Mouse (Mus musculus) liver, embryonic 14.5 days (tissue): Measurements from ENCODE around the gene Mctp1. TPM values are rescaled to one million over a fixed set of nuclear protein-coding genes. Genes with fewer than 3 reads are reported as not detected.
A peak's percentile ranks its signal among the peaks of the same experiment; 100 is the strongest.

ENCODE experiments used
- ATAC-seq: fragments of 200-750 bp; cut with Nextera tagmentation; 2 replicates; pipeline ENCODE4 v1.8.0; 2017; ENCODE audit warnings: moderate number of reproducible peaks, mild to moderate bottlenecking, moderate library complexity; ENCODE audit not compliant: insufficient read depth
- DNase-seq, 3 experiments: peaks; one replicate each; pipeline ENCODE4 v3.0.0-alpha.2; 2012 to 2013; ENCODE audit warnings: low read depth in 3 of 3, low spot score in 3 of 3
- H3K27ac ChIP-seq: fragments of 300-500 bp; sonication (generic); 2 replicates; pipeline ENCODE4 v1.5.1; 2014; ENCODE audit warnings: moderate library complexity, mild to moderate bottlenecking, control low read depth, inconsistent platforms
- H3K27me3 ChIP-seq: fragments of 300-500 bp; sonication (generic); 2 replicates; pipeline ENCODE4 v1.6.1; 2014; ENCODE audit warnings: mild to moderate bottlenecking, low read length, moderate library complexity; ENCODE audit not compliant: control insufficient read depth, insufficient read depth
- H3K36me3 ChIP-seq: fragments of 300-500 bp; sonication (generic); replicated peaks from 2 replicates; pipeline ENCODE4 v1.6.1; 2014; ENCODE audit warnings: low read depth; ENCODE audit not compliant: control insufficient read depth, insufficient read depth
- H3K4me1 ChIP-seq, 2 experiments: fragments of 200-500 bp in 1 of 2; fragments of 300-500 bp in 1 of 2; sonication (generic) in 1 of 2; replicated peaks; 2 replicates each; pipeline ENCODE4 v1.6.1; 2012 to 2014; ENCODE audit warnings: antibody characterized with exemption in 1 of 2, inconsistent platforms in 1 of 2, low read length in 1 of 2; ENCODE audit not compliant: control insufficient read depth in 2 of 2, insufficient read depth in 2 of 2
- H3K4me2 ChIP-seq: fragments of 300-500 bp; sonication (generic); 2 replicates; pipeline ENCODE4 v1.6.1; 2014; ENCODE audit warnings: low read depth, mild to moderate bottlenecking, control low read depth, moderate library complexity
- H3K4me3 ChIP-seq, 2 experiments: fragments of 200-500 bp in 1 of 2; fragments of 300-500 bp in 1 of 2; sonication (generic) in 1 of 2; 2 replicates each; pipeline ENCODE4 v1.5.1; 2012 to 2014; ENCODE audit warnings: low read depth in 2 of 2, low read length in 2 of 2, mild to moderate bottlenecking in 2 of 2, control low read depth in 1 of 2, inconsistent platforms in 1 of 2, moderate library complexity in 1 of 2; ENCODE audit not compliant: insufficient read depth in 1 of 2
- H3K9ac ChIP-seq: fragments of 300-500 bp; sonication (generic); replicated peaks from 2 replicates; pipeline ENCODE4 v1.6.1; 2014; ENCODE audit warnings: mild to moderate bottlenecking, control low read depth, moderate library complexity
- H3K9me3 ChIP-seq: fragments of 300-500 bp; sonication (generic); 2 replicates; pipeline ENCODE4 v1.6.1; 2016; ENCODE audit warnings: low read length, mixed read lengths; ENCODE audit not compliant: control insufficient read depth
- CTCF ChIP-seq: IDR thresholded peaks from 2 replicates; pipeline ENCODE4 v1.5.1; 2016; ENCODE audit warnings: antibody characterized with exemption, low read depth, control low read depth
- EP300 ChIP-seq: IDR thresholded peaks from 2 replicates; pipeline ENCODE4 v1.6.1; 2016; ENCODE audit warnings: antibody characterized with exemption, low read depth
- WGBS: fragments of 180-500 bp; shearing (Covaris S2); extraction: QIAGEN DNeasy Blood & Tissue Kit; methylation state at CpG from one replicate; pipeline ENCODE4 v1.1.7; 2014; ENCODE audit not compliant: insufficient replicate concordance; 5-methylcytosine and 5-hydroxymethylcytosine counted together
- polyA plus RNA-seq, 2 experiments: library from polyadenylated mRNA; depleted of rRNA in 1 of 2; stranded (reverse) in 1 of 2; unstranded in 1 of 2; fragments of >200 nt; fragmentation: Nextera tagmentation in 1 of 2; extraction: Ambion mirVana in 1 of 2; gene quantifications; 2 replicates each; pipeline versions ENCODE4 v1.2.1 to v1.2.3; 2012 to 2014

Gene Mctp1
- polyA plus RNA-seq, 2 experiments: 0.50 to 0.99 TPM

DNA sequence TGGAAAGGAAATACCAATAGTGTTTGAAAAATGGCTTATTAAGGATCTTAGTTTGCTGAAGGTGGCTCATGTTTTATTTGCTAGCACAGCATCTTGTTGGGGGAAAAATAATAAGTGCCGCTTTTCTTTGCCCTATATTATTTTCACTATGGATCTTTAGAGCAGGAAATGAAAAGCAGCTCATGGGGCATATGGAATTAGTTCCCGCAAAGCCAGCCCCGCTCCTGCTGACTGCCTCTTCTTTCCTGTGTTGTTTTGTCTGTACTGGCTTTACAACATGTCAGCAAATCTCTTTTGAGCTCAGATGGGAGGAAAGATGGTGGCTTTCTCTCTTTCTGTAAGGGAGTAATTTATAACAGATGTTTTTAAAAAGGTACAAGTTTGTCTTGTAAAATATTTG lies 618.3 kb downstream of the Mctp1 start:
- no peaks in the 10 kb centered on the region for H3K4me1 ChIP-seq
- no peak for ATAC-seq
- no peak overlapping the region for H3K27ac ChIP-seq
- DNase-seq: no peak
- WGBS: 77% methylated on average over 3 of the region's 3 CpGs
- TF ChIP-seq CTCF (no peak), EP300 (no peak)
- no peak overlapping the region for H3K9ac ChIP-seq
- H3K27me3 ChIP-seq: no peaks in the 10 kb centered on the region
- no peak overlapping the region for H3K4me3 ChIP-seq
- no peak overlapping the region for H3K4me2 ChIP-seq
- no peaks in the 10 kb centered on the region for H3K36me3 ChIP-seq
- no peaks in the 10 kb centered on the region for H3K9me3 ChIP-seq

DNA sequence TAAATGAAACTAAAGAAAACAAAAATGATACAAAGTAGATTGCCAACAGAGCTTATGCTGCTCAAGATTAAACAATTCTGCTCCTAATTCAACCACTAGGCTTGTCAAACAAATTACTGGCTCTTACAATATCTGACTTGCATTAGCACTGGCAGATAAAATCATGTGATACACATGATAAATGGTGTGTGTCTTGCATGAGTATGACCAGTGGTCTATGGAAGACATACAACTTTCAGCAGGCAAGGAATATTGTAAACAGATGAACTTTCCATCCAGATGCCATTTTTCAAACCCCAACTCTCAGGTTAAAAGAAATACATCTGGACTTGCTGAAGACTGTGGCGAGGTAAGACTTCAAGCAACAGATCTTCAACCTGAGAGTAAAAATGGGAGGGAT lies 619.3 kb downstream of the Mctp1 start:
- ATAC-seq: no peak
- Histone ChIP-seq H3K4me2 (no peak overlapping the region), H3K4me1 (no peaks in the 10 kb centered on the region), H3K9ac (no peak overlapping the region), H3K27me3 (no peaks in the 10 kb centered on the region), H3K4me3 (no peak overlapping the region), H3K27ac (no peak overlapping the region), H3K36me3 (no peaks in the 10 kb centered on the region), H3K9me3 (no peaks in the 10 kb centered on the region)
- 64% methylated on average over 1 of the region's 1 CpGs for whole genome bisulfite sequencing
- DNase-seq: no peak
- TF ChIP-seq CTCF: no peak
- TF ChIP-seq EP300: no peak

DNA sequence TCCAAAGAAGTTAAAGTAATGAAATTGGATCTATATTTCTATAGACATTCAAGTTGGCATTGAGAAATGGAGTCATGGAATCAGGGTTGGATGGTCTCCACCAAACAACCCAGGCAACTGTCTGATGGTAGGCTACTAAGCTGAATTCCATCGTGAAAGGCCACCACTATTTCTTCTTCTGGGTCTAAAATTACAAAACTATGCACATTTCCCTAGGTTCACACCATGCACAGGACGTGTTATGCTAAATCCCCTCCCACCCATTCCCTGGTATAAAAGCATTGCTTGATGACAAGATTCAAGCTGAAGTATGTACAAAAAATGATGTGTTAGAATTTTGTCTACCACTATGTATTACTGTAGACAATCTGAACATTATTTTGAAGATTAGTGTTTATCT lies 634.5 kb downstream of the Mctp1 start:
- Histone ChIP-seq H3K36me3 (no peaks in the 10 kb centered on the region), H3K27me3 (no peaks in the 10 kb centered on the region), H3K4me1 (no peaks in the 10 kb centered on the region), H3K4me3 (no peak overlapping the region), H3K9ac (no peak overlapping the region), H3K9me3 (no peaks in the 10 kb centered on the region), H3K27ac (no peak overlapping the region), H3K4me2 (no peak overlapping the region)
- TF ChIP-seq EP300: no peak
- TF ChIP-seq CTCF: no peak
- ATAC-seq: no peak
- WGBS: 57% methylated on average over 2 of the region's 2 CpGs
- no peak for DNase-seq

DNA sequence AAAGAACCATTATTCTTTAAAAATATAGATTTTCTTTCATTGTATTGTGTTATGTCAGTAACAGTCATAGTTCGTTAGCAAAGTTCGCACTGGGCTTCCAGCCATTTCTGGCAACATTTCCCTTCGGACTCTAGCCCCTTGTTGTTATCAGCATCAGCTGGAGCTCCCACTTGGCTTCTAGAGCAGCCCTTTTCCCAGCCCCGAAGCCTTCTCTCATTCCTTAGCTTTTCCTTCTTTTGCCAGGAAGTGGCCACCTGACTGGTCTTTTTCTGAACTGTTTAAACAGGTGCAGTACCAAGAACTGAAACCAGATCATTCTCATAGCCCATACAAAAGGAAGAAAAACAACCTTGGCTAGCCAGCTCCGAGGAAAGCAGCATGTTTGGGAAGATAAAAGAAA lies 645.3 kb downstream of the Mctp1 start:
- ATAC-seq: no peak
- no peak overlapping the region for H3K27ac ChIP-seq
- H3K4me1 ChIP-seq: no peaks in the 10 kb centered on the region
- H3K27me3 ChIP-seq: no peaks in the 10 kb centered on the region
- H3K4me3 ChIP-seq: no peak overlapping the region
- no peak for TF ChIP-seq EP300
- TF ChIP-seq CTCF: no peak
- no peaks in the 10 kb centered on the region for H3K36me3 ChIP-seq
- no peak overlapping the region for H3K9ac ChIP-seq
- DNase-seq: no peak
- no peaks in the 10 kb centered on the region for H3K9me3 ChIP-seq
- no peak overlapping the region for H3K4me2 ChIP-seq
- WGBS: 66% methylated on average over 5 of the region's 5 CpGs

DNA sequence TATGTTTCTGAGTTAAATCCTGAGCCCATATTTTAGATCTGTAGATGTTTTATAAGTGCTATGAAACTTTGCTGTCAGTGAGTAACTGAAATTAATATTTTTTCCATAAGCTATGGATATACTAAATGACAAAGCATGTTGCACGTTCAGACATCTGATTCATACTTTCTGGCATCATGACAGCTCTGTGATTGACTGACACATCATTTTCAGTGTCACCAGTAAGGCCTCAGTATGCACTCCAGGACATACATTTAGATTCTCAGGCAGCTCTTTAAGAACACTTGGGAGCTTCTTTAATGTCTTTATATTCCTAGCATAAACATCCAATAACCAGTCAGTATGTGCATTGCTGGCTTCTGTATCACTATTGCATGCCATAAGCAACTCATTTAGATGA lies 659.0 kb downstream of the Mctp1 start:
- WGBS: 46% methylated on average over 1 of the region's 1 CpGs
- no peaks in the 10 kb centered on the region for H3K4me1 ChIP-seq
- ATAC-seq: no peak
- H3K4me3 ChIP-seq: no peak overlapping the region
- no peak overlapping the region for H3K9ac ChIP-seq
- H3K9me3 ChIP-seq: no peaks in the 10 kb centered on the region
- H3K4me2 ChIP-seq: no peak overlapping the region
- no peak for TF ChIP-seq EP300
- TF ChIP-seq CTCF: no peak
- DNase-seq: no peak
- H3K27me3 ChIP-seq: no peaks in the 10 kb centered on the region
- H3K36me3 ChIP-seq: no peaks in the 10 kb centered on the region
- H3K27ac ChIP-seq: no peak overlapping the region

DNA sequence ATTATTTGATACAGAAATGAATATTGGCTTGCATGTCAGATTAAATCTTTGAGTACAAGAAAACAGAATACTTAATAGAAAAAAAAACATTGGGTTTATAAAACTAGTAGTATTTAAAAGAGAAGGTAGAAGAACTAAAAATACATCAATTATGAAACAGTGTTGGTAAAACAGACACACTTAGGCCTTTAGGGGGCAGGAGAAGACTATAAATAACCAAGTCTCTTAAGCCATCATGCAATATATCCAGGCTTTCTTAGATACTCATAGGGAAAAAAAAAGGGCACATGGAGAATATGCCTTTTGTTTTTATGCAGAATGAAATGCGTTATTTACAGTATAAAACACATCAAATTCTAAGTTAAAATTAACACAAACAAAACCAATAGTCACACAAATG lies 661.0 kb downstream of the Mctp1 start:
- TF ChIP-seq EP300 (no peak), CTCF (no peak)
- Histone ChIP-seq H3K27me3 (no peaks in the 10 kb centered on the region), H3K27ac (no peak overlapping the region), H3K36me3 (peaks cover 2% of the 10 kb centered on the region; the same call in 1 of the 2 replicates), H3K4me2 (no peak overlapping the region), H3K9me3 (no peaks in the 10 kb centered on the region), H3K9ac (no peak overlapping the region), H3K4me3 (no peak overlapping the region), H3K4me1 (no peaks in the 10 kb centered on the region)
- peak in 1 of 3 experiments; percentile 4 for DNase-seq
- 85% methylated on average over 1 of the region's 1 CpGs for WGBS
- no peak for ATAC-seq
